Comparison of ENCODE assay signal across 9 mouse cellular contexts in genomic region chr3:69897917-69898594, GRCm38 (mm10). TPM values are rescaled to one million over a fixed set of nuclear protein-coding genes. Genes with fewer than 3 reads are reported as not detected.
DNase-seq lines count a peak whose midpoint lies in the region; ATAC-seq lines count a peak whose summit lies in the region.
"Had no signal": no experiment of that assay in that cellular context is flagged by ENCODE, and none has a peak within 500 bp of the region (broad histone marks: within the 10 kb centered on the region; RNA-seq: fewer than 3 reads in every experiment).

No protein-coding gene starts in this region.

- ATAC-seq in erythroblast, adult 5-6 weeks (replicated peaks; ENCODE audit: low FRiP score, poor library complexity, severe bottlenecking), result no peak

- intact Hi-C loops in left cerebral cortex, postnatal 14 days (cut with DNase I), result loop anchor here (2.0 kb wide), 1 partner anchor 141 kb away; no protein-coding TSS in a partner anchor

- DNase-seq in adrenal gland, postnatal 14 days, result peak; percentile 42
- no peak for DNase-seq in adrenal gland, adult 8-10 months
- DNase-seq in left cerebral cortex, postnatal 14 days (ENCODE audit: low spot score in 2 of 2), result peak; percentile 65 to 72
- DNase-seq in left cerebral cortex, adult 11 months (ENCODE audit: low spot score), result no peak
- peak; percentile 27 to 50 for DNase-seq in adrenal gland, postnatal 36 days
- peak; percentile 50 for DNase-seq in kidney, postnatal 10 days
- no peak for DNase-seq in thymus, postnatal 25 days
- DNase-seq: liver, embryonic 13.5 days had no signal

RNA-seq across cellular contexts. Expression of gene Sptssb, which starts 38.3 kb away (rescaled TPM):
- total RNA-seq in adrenal gland, postnatal 14 days (2021), result not detected in 2 replicates
- not detected for total RNA-seq in adrenal gland, adult 8-10 months (2022)
- total RNA-seq in left cerebral cortex, postnatal 14 days (2021), result 1 to 10 TPM; 3.3 to 4.1 TPM
- total RNA-seq in adrenal gland, postnatal 36 days (2021), result not detected
- total RNA-seq in erythroblast, adult 5-6 weeks (2015; ENCODE audit: low replicate concordance), result not detected in 2 replicates
- not detected in 2 replicates for total RNA-seq in erythroblast, adult 5-6 weeks (2017; ENCODE audit: low replicate concordance)

Comparison
In these comparisons a context has a peak if more than half of its experiments do, and no peak if none do; other contexts are left out.
1. DNase-seq: peak in adrenal gland, postnatal 14 days (single experiment), left cerebral cortex, postnatal 14 days (2 of 2), adrenal gland, postnatal 36 days (2 of 2) and kidney, postnatal 10 days (single experiment); none in adrenal gland, adult 8-10 months (single experiment), left cerebral cortex, adult 11 months (single experiment) and thymus, postnatal 25 days (single experiment).